Mouse (Mus musculus) kidney, embryonic 15.5 days (tissue): ENCODE results near the gene Polr2b. TPM values are rescaled to one million over a fixed set of nuclear protein-coding genes. Genes with fewer than 3 reads are reported as not detected.

Experiments used
- ATAC-seq: fragments of 200-750 bp; cut with Nextera tagmentation; replicated peaks from 2 replicates; pipeline ENCODE4 v1.8.0; 2017; ENCODE audit warnings: moderate TSS enrichment; ENCODE audit not compliant: low FRiP score
- H3K27ac ChIP-seq: fragments of 300-500 bp; sonication (generic); 2 replicates; pipeline ENCODE4 v1.5.1; 2015; ENCODE audit warnings: mild to moderate bottlenecking, inconsistent platforms
- H3K27me3 ChIP-seq: fragments of 300-500 bp; sonication (generic); 2 replicates; pipeline ENCODE4 v1.6.1; 2015; ENCODE audit warnings: inconsistent platforms
- H3K36me3 ChIP-seq: fragments of 300-500 bp; sonication (generic); 2 replicates; pipeline ENCODE4 v1.6.1; 2015; ENCODE audit warnings: inconsistent platforms
- H3K4me1 ChIP-seq: fragments of 300-500 bp; sonication (generic); 2 replicates; pipeline ENCODE4 v1.6.1; 2015; ENCODE audit warnings: inconsistent platforms
- H3K4me2 ChIP-seq: fragments of 300-500 bp; sonication (generic); 2 replicates; pipeline ENCODE4 v1.6.1; 2015; ENCODE audit warnings: moderate library complexity, mild to moderate bottlenecking, inconsistent platforms
- H3K4me3 ChIP-seq: fragments of 300-500 bp; sonication (generic); replicated peaks from 2 replicates; pipeline ENCODE4 v1.5.1; 2015; ENCODE audit warnings: mild to moderate bottlenecking, inconsistent platforms
- H3K9ac ChIP-seq: fragments of 300-500 bp; sonication (generic); 2 replicates; pipeline ENCODE4 v1.6.1; 2015; ENCODE audit warnings: mild to moderate bottlenecking, inconsistent platforms
- H3K9me3 ChIP-seq: fragments of 300-500 bp; sonication (generic); replicated peaks from 2 replicates; pipeline ENCODE4 v1.6.1; 2016; ENCODE audit warnings: inconsistent platforms
- WGBS: fragments of 180-500 bp; shearing (Covaris S2); methylation state at CpG from one replicate; pipeline ENCODE4 v1.1.7; 2015; ENCODE audit warnings: mixed read lengths; 5-methylcytosine and 5-hydroxymethylcytosine counted together
- polyA plus RNA-seq: library from polyadenylated mRNA; unstranded; fragments of >200 nt; fragmentation: Nextera tagmentation; extraction: Ambion mirVana; gene quantifications from 2 replicates; pipeline ENCODE4 v1.2.1, GENCODE M21; 2015

Gene Polr2b
- polyA plus RNA-seq = 67.0 and 69.5 TPM in 2 replicates

DNA sequence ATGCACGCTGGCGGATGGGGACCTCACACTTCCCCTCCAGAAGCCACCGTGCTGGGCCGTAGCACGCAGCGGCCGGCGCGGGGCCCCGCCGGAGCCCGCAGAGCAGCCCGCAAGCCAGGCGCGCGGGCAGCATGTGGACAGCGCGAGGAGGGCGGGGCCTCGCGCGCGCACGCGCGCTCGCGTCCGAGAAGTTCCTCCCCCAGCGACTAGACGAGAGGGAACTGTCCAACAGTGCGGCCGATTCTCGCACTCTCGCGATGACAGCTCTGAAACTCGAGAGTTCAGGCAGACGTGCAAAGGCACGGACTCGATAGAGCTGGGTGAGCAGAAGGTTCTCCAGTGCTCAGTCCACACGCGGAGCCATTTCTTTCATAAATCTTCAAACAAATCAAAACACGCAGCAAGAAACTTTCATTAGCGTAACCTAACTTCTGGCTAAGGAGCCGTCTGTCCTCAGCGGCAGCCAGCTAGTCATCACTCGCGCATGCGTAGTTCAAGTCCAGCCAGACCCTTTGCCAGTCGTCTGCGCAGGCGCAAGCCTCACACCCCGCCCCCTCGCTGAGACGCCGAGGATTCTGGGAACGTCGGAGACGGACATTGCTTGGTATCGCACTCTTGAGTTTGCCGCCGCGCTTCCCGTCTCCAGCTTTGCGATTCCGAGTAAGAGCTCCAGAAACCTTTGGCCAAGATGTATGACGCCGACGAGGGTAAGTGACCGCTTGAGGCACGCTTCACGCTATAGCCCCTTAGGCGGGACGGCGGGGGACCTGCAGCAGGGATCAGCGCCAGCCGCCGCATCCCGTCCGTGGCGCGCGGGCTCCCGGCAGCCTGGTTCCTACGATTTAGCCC is at the start of gene Polr2b, which contains the start of gene Noa1:
Polr2b (plus strand) TSS at position 224 of the 849 bp plus-strand sequence.
Noa1 (minus strand) TSS at position 161 of the 849 bp plus-strand sequence.
- peak; percentile 96 for ATAC-seq
- Histone ChIP-seq H3K4me1 (peaks cover 27% of the 10 kb centered on the region), H3K9ac (peak within 1 kb of the TSS; percentile 91), H3K9me3 (no peaks in the 10 kb centered on the region), H3K27ac (peak within 1 kb of the TSS; percentile 96), H3K27me3 (no peaks in the 10 kb centered on the region), H3K36me3 (peaks cover 47% of the 10 kb centered on the region), H3K4me3 (peak within 1 kb of the TSS; percentile 92), H3K4me2 (peak within 1 kb of the TSS; percentile 97)
- WGBS = under 1% methylated on average over 85 of the region's 85 CpGs

DNA sequence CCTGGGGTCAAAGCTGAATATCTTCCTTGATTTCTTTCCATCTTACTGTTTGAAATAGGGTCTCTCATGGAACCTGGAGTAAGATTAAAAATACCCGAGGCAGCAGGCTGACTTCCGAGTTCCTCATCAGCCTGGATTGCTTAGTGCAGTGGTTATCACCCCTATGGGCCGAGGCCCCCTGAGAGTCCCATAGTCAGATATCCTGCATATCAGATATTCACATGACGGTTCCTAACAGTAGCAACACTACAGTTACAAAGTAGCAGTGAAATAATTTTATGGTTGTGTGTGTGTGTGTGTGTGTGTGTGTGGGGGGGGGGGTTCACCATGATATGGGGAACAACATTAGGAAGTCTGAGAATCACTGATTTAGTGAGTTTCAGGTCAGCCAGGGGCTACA is 48.8 kb upstream of the Polr2b start:
- no peak overlapping the region for H3K4me2 ChIP-seq
- ATAC-seq = no peak
- no peaks in the 10 kb centered on the region for H3K27me3 ChIP-seq
- no peaks in the 10 kb centered on the region for H3K9me3 ChIP-seq
- no peak overlapping the region for H3K9ac ChIP-seq
- 81% methylated on average over 4 of the region's 4 CpGs for WGBS
- H3K4me3 ChIP-seq = no peak overlapping the region
- H3K27ac ChIP-seq = no peak overlapping the region
- no peaks in the 10 kb centered on the region for H3K36me3 ChIP-seq
- peaks cover 9% of the 10 kb centered on the region for H3K4me1 ChIP-seq

DNA sequence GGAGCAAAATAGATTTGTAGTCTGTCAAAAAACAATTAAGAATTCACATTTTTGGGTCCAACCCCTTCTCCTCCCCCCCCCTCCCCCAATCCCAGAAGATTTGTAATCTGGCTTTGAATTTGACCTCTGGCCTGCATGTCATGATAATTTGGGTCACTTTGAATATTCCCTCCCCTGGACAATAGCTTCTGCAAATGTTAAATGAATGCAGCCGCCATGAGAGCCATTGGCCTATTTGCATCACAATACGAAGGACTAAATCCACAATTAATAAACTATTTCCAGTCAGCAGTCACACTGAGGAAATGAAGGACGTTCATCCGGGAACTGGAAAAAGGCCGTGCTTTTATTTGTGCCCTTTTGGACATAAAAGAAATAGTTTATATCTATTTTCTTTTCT is 47.8 kb upstream of the Polr2b start:
- no peak for ATAC-seq
- WGBS = 83% methylated on average over 5 of the region's 5 CpGs
- Histone ChIP-seq H3K4me2 (no peak overlapping the region), H3K4me3 (no peak overlapping the region), H3K27me3 (no peaks in the 10 kb centered on the region), H3K9ac (no peak overlapping the region), H3K27ac (no peak overlapping the region), H3K9me3 (no peaks in the 10 kb centered on the region), H3K36me3 (no peaks in the 10 kb centered on the region), H3K4me1 (peaks cover 9% of the 10 kb centered on the region)

DNA sequence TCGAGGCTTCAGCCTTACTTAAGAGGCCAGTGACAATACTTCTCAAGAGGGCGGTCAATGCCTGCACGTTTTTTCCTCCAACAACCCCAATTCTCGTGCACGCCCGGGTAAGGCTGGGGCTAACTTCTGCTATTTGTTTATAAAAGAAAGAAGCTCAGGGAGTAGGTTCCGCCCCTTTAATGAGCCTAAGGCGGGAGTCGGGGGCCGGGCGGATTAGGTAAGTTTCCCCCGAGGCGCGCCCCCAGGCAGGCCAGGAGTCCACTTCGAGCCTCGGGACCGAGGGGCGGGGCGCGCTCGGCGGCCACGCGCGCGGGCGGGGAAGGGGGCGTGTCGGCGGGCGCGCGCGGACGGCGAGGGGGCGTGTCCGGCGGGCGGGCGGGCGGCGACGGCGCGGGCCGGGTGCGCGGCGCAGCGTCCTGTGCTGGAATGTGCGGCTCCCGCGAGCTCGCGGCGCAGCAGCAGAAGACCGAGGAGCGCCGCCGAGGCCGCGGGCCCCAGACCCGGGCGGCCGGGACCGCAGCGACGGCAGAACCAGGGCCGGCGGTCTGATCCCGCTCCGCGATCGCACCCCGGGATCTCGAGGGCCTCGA is 44.8 kb upstream of the Polr2b start, which contains the start of gene Rest:
Rest (plus strand) TSS at position 411 of the 590 bp plus-strand sequence.
- H3K27ac ChIP-seq = peak within 1 kb of the TSS; percentile 99
- under 1% methylated on average over 61 of the region's 78 CpGs for WGBS
- H3K36me3 ChIP-seq = peaks cover 24% of the 10 kb centered on the region
- ATAC-seq = peak; percentile 91
- peak within 1 kb of the TSS; percentile 68 for H3K4me2 ChIP-seq
- H3K9me3 ChIP-seq = no peaks in the 10 kb centered on the region
- H3K4me1 ChIP-seq = peaks cover 27% of the 10 kb centered on the region
- H3K4me3 ChIP-seq = peak within 1 kb of the TSS; percentile 94
- peak within 1 kb of the TSS; percentile 88 for H3K9ac ChIP-seq
- no peaks in the 10 kb centered on the region for H3K27me3 ChIP-seq

DNA sequence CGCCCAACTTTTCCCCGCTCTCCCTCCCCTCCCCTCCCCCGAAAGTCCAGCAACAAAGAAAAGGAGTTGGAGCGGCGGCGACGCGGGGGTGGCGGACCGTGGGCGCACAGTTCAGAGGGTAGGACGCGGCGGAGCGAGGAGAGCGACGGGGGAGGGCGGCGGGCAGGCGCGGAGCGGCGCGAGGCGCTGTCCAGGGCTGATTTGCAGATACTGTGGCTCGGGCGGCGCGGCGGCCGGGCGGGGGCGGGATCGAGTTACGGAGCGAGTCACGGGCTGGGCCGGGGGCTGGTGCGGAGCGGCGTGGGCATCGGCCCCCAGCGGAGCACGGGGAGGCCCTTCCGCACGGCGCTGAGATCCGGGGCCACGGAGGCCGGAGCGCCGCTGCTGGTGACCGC is 44.3 kb upstream of the Polr2b start:
- 0% methylated on average over 40 of the region's 53 CpGs for WGBS
- Histone ChIP-seq H3K27ac (peak overlapping the region; percentile 99), H3K27me3 (no peaks in the 10 kb centered on the region), H3K36me3 (peaks cover 29% of the 10 kb centered on the region), H3K9ac (peak overlapping the region; percentile 88), H3K4me2 (peak overlapping the region; percentile 68), H3K9me3 (no peaks in the 10 kb centered on the region), H3K4me3 (peak overlapping the region; percentile 94), H3K4me1 (peaks cover 26% of the 10 kb centered on the region)
- peak; percentile 94 for ATAC-seq

DNA sequence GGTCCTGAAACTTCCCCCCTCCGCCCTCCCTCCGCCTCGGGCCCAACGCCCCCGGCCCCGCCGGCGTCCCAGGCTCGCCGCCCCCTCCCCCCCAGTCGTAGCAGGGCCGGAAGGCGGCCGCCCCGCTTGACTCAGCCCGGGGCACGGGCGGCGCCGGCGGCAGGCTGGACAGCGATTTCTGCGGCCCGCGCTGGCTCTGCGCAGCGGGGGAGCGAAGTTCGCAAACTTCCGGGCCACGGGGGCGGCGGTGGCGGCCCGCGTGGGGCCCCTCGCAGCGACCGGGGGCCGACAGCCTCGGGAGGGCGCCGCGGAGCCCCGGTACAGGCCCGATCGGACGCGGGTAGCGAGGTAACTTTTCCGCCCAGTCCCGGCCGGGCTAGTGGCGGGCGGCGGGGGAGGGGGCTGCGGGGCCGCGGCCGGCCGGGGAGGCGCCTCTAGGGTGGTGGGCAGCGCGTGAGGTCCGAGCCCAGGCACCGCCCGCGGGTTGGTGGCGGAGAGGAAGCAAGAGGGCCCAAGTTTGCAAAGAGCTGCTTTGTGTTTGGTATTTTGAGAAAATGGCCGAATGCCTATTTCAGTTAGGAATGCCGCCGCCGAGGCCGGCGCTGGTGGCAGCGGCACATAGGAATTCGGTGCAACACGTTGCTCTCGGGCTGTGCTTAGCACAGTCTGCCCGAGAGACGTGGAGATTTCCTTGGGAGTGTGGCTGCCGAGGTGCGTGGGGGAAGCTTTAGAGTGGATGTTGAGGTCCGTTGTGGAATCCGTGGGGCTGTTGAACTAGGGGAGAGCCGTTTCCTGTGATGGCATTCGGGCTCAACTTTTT is 43.7 kb upstream of the Polr2b start:
- WGBS = 1% methylated on average over 70 of the region's 87 CpGs
- Histone ChIP-seq H3K9ac (peak overlapping the region; percentile 88), H3K27ac (peak overlapping the region; percentile 99), H3K4me3 (peak overlapping the region; percentile 94), H3K4me2 (peak overlapping the region; percentile 68), H3K36me3 (peaks cover 35% of the 10 kb centered on the region), H3K4me1 (peaks cover 26% of the 10 kb centered on the region), H3K27me3 (no peaks in the 10 kb centered on the region), H3K9me3 (no peaks in the 10 kb centered on the region)
- ATAC-seq = peak; percentile 73

DNA sequence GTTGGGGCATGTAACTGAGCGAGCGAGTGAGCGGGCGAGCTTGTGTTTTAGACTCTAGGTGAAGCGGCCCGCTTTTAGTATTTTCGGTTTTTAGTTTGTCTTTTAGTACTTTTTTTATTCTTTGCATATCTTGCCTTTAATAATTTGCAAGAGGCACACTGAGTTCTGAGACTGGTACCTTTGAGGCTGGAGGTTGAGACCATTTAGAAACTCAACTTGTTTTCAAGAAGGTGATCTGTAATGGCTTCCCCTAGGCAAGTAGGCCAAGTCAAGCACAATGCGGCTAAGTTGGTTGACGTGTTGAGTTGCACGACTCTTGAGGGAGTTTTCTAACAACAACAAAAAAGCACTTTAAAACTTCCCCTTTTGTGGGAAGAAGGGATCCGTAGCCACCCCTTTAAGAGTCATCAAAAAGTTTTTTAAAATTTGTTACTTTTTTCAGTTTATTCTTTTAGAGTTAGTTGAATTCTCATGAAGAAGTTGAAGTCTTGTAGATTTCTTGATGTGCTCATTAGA is 43.0 kb upstream of the Polr2b start:
- Histone ChIP-seq H3K4me3 (peak overlapping the region; percentile 94), H3K27me3 (no peaks in the 10 kb centered on the region), H3K27ac (peak overlapping the region; percentile 99), H3K36me3 (peaks cover 42% of the 10 kb centered on the region), H3K4me1 (peaks cover 26% of the 10 kb centered on the region), H3K9ac (peak overlapping the region; percentile 88), H3K4me2 (peak overlapping the region; percentile 68), H3K9me3 (no peaks in the 10 kb centered on the region)
- ATAC-seq = no peak
- 2% methylated on average over 11 of the region's 11 CpGs for WGBS

DNA sequence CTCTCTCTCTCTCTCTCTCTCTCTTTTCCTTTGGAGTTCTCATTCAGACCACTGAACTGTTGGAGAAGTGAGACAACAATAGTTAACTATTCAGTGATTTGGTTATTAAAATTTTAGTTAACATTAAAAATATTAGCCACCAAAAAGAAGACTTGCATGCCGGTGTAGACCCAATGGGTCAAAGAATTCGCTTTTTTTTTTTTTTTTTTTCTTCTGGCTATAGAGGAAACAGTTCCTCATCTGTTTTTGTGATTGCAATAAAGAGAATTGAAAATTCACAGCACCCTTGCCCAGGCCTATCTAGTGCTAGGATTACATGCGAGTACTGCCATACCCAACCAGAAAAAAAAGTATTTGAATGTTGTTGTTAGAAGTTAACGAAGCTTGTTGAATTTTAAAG is 42.5 kb upstream of the Polr2b start:
- ATAC-seq = no peak
- Histone ChIP-seq H3K36me3 (peaks cover 47% of the 10 kb centered on the region), H3K27ac (no peak overlapping the region), H3K4me1 (peaks cover 26% of the 10 kb centered on the region), H3K4me2 (peak overlapping the region; percentile 68), H3K4me3 (peak overlapping the region; percentile 94), H3K27me3 (no peaks in the 10 kb centered on the region), H3K9ac (no peak overlapping the region; the same call in 1 of the 2 replicates), H3K9me3 (no peaks in the 10 kb centered on the region)
- WGBS = 70% methylated on average over 4 of the region's 4 CpGs

DNA sequence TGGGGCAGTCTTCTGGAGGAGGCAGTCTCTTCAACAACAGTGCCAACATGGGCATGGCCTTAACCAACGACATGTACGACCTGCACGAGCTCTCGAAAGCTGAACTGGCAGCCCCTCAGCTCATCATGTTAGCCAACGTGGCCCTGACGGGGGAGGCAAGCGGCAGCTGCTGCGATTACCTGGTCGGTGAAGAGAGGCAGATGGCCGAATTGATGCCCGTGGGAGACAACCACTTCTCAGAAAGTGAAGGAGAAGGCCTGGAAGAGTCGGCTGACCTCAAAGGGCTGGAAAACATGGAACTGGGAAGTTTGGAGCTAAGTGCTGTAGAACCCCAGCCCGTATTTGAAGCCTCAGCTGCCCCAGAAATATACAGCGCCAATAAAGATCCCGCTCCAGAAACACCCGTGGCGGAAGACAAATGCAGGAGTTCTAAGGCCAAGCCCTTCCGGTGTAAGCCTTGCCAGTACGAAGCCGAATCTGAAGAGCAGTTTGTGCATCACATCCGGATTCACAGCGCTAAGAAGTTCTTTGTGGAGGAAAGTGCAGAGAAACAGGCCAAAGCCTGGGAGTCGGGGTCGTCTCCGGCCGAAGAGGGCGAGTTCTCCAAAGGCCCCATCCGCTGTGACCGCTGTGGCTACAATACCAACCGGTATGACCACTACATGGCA is 41.9 kb upstream of the Polr2b start:
- Histone ChIP-seq H3K27me3 (no peaks in the 10 kb centered on the region), H3K36me3 (peaks cover 53% of the 10 kb centered on the region), H3K4me1 (peaks cover 26% of the 10 kb centered on the region), H3K9ac (no peak overlapping the region; the same call in 1 of the 2 replicates), H3K9me3 (no peaks in the 10 kb centered on the region), H3K4me3 (0 out of 2 replicates have a peak overlapping the region, but pooled peaks have one; percentile 94), H3K4me2 (peak overlapping the region; percentile 68), H3K27ac (no peak overlapping the region)
- no peak for ATAC-seq
- WGBS = 87% methylated on average over 30 of the region's 30 CpGs

DNA sequence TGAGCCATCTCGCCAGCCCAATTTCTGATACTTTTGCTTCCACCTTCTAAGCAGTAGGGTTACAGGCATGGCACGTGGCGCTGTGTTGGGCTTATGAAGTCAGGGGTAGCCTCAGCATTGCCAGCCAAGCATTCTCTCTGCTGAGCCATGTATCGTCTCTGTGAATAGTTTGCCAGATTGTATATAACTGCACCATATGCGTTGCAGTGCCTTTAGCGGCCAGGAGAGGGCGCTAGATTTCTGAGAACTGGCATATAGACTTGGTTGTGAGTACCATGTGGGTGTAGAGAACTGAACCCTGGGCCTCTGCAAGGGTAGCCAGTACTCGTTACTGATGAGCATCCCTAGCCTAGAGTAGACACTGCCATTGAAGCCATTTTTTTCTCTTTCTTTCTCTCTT is 40.5 kb upstream of the Polr2b start:
- Histone ChIP-seq H3K36me3 (peaks cover 66% of the 10 kb centered on the region), H3K4me1 (peaks cover 31% of the 10 kb centered on the region), H3K4me2 (no peak overlapping the region), H3K9ac (no peak overlapping the region), H3K9me3 (no peaks in the 10 kb centered on the region), H3K27ac (no peak overlapping the region), H3K27me3 (no peaks in the 10 kb centered on the region), H3K4me3 (no peak overlapping the region)
- 78% methylated on average over 8 of the region's 8 CpGs for WGBS
- ATAC-seq = no peak

DNA sequence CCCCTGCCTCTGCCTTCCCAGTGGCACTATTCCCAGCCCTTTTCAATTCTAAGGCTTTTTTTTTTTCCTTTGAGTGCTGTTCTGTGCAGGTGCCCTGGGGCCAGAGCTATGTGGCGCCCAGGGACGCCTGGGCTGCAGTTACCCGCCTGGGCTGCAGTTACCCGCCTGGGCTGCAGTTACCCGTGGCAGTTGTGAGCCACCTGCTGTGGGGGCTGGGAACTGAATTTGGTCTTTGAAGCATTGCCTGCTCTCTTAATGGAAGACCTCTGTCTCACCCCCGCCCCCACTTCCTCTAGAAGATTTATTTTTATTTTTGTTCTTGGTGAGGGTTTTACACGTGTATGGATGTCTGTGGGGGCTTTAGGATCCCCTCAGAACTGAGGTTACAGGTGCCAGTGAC is 36.8 kb upstream of the Polr2b start:
- no peak overlapping the region for H3K9ac ChIP-seq
- H3K4me3 ChIP-seq = no peak overlapping the region
- no peaks in the 10 kb centered on the region for H3K27me3 ChIP-seq
- WGBS = 71% methylated on average over 7 of the region's 7 CpGs
- H3K36me3 ChIP-seq = peaks cover 100% of the 10 kb centered on the region
- H3K9me3 ChIP-seq = no peaks in the 10 kb centered on the region
- no peak overlapping the region for H3K27ac ChIP-seq
- no peak for ATAC-seq
- H3K4me1 ChIP-seq = peaks cover 16% of the 10 kb centered on the region
- no peak overlapping the region for H3K4me2 ChIP-seq
